Mouse (Mus musculus): ENCODE measurements around the gene Limch1.

DNA sequence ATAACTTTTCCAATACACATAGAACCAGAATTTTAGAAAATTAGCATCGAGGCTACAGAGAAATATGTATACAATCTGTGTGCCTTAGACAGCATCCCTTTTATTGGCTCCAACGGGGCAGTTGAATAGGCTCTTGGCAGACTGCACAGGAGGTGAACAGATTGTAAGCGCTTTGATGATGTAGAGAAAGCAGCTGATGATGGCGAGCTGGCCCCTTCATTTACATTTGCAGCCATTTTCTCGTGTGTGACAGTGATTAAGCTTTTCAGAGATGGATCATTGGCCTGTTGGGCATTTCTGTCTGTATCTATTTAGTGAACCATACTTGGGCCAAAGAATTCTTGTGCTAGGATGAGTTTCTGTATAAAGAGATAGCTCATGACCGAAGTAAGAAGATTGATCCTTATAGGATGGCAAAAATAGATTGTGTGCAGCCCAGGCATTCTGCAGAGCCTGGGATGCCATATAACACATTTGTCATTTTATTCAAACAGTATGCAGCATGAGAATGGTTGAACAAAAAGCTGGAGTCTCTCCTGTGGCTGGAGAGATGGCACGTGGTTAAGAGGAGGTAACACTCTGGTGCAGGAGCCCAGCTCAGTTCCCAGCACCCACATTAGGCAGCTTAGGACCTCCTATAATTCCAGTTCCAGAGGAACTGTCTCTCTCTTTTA lies 208.5 kb downstream of the Limch1 start:
- TF ChIP-seq CTCF (IDR thresholded peaks at IDR 0.05; ENCODE audit: borderline replicate concordance, control insufficient read depth, extremely low read depth, insufficient read depth, low read length, poor library complexity) (no peak), POLR2A (IDR thresholded peaks at IDR 0.05; ENCODE audit: control insufficient read depth, extremely low read depth, insufficient read depth, low read length, poor library complexity) (no peak)

Data from thymus, adult 2 months (tissue).